Mouse (Mus musculus): ENCODE data around the gene Dusp18. TPM values are rescaled to one million over a fixed set of nuclear protein-coding genes. Genes with fewer than 3 reads are reported as not detected.

Dusp18 gene
- total and polyA plus RNA-seq, 3 experiments: 2.8 to 6.6 (median 4.8) TPM

DNA sequence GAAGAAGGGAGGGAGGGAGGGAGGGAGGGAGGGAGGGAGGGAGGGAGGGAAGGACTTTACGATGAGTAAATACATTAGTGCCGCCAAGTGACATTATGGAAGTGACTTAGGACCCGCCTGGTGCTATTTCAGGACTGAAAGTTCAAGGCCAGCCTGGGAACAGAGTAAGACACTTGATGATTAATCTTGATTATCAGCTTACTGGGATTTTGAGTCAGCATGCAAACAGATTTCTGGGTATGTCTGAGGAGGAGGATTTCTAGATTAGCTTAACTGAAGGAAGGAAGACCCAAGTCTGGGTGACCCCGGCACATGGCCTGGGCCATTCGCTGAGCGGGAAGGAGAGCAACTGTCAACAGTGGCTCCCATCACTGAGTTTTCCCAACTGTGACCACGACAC lies 25.4 kb downstream of the Dusp18 start:
- H3K79me2 ChIP-seq (replicated peaks; ENCODE audit: control insufficient read depth, extremely low read depth, insufficient read depth, poor library complexity, severe bottlenecking): no peaks in the 10 kb centered on the region
- peaks cover 43% of the 10 kb centered on the region for H3K27me3 ChIP-seq (replicated peaks)
- H3K36me3 ChIP-seq (replicated peaks in 1 of 2; ENCODE audit: control insufficient read depth in 1 of 2, insufficient read depth in 1 of 2, low read length in 1 of 2): no peaks in the 10 kb centered on the region
- no peak for DNase-seq (ENCODE audit: extremely low read depth)
- no peak overlapping the region for H3K4me3 ChIP-seq (replicated peaks in 1 of 3; ENCODE audit: low read depth in 2 of 3, low read length in 2 of 3, poor library complexity in 1 of 3)
- dilution Hi-C loops (cut with MboI; ENCODE audit: extremely low pct_ligation_motif_present, extremely low pct_unique_long_range_greater_than_20kb, low sequenced_read_pairs): no loop called here
- H3K4me1 ChIP-seq (ENCODE audit: control insufficient read depth in 1 of 2, insufficient read depth in 2 of 2): peaks cover 7 to 10% of the 10 kb centered on the region in 2 experiments; a peak in 3 of 4 replicates
- no peak overlapping the region for H3K27ac ChIP-seq (ENCODE audit: insufficient read depth, low read depth)
- TF ChIP-seq MAX (IDR thresholded peaks at IDR 0.05; ENCODE audit: low read length): no peak
- TF ChIP-seq NELFE (IDR thresholded peaks at IDR 0.05; ENCODE audit: low read depth, low read length): no peak
- TF ChIP-seq ETS1 (conservative IDR thresholded peaks at IDR 0.05; ENCODE audit: low read depth, low read length): no peak
- TF ChIP-seq MYC (IDR thresholded peaks at IDR 0.05; ENCODE audit: low read depth, low read length): no peak
- no peak for TF ChIP-seq IRF4 (IDR thresholded peaks at IDR 0.05; ENCODE audit: low read depth, low read length)
- in situ Hi-C loops (cut with MboI; ENCODE audit: low pct_ligation_motif_present, low pct_unique_long_range_greater_than_20kb, low sequenced_read_pairs): loop anchor here (25.0 kb wide), 1 partner anchor 383 kb away; the partner anchor contains the start of gene Smtn
- no peak overlapping the region for H3K4me2 ChIP-seq (ENCODE audit: insufficient read depth, low read depth, poor library complexity, severe bottlenecking)
- no peaks in the 10 kb centered on the region for H3K9me3 ChIP-seq (replicated peaks; ENCODE audit: low read length)
- H3K9ac ChIP-seq (ENCODE audit: insufficient read depth, low read depth): no peak overlapping the region

GRCm38 (mm10) chr11:3921281-3921850 lies 26.3 kb downstream of the Dusp18 start:
- dilution Hi-C loops (cut with MboI; ENCODE audit: extremely low pct_ligation_motif_present, extremely low pct_unique_long_range_greater_than_20kb, low sequenced_read_pairs) (no loop called here), in situ Hi-C loops (cut with MboI; ENCODE audit: low pct_ligation_motif_present, low pct_unique_long_range_greater_than_20kb, low sequenced_read_pairs) (loop anchor here (25.0 kb wide), 1 partner anchor 384 kb away; the partner anchor contains the start of gene Smtn)
- H3K27ac ChIP-seq (ENCODE audit: insufficient read depth, low read depth): no peak overlapping the region
- H3K79me2 ChIP-seq (replicated peaks; ENCODE audit: control insufficient read depth, extremely low read depth, insufficient read depth, poor library complexity, severe bottlenecking): no peaks in the 10 kb centered on the region
- H3K4me3 ChIP-seq (replicated peaks in 1 of 3; ENCODE audit: low read depth in 2 of 3, low read length in 2 of 3, poor library complexity in 1 of 3): no peak overlapping the region
- peak; percentile 46 for TF ChIP-seq SMC3 (IDR thresholded peaks at IDR 0.05; ENCODE audit: low read depth, low read length)
- TF ChIP-seq E2F4 (IDR thresholded peaks at IDR 0.05; ENCODE audit: insufficient replicate concordance, low read depth, low read length): no peak
- no peak for TF ChIP-seq PAX5 (IDR thresholded peaks at IDR 0.05; ENCODE audit: low read length)
- TF ChIP-seq JUN (IDR thresholded peaks at IDR 0.05; ENCODE audit: insufficient read depth, low read depth, low read length): no peak
- TF ChIP-seq ELF1 (IDR thresholded peaks at IDR 0.05; ENCODE audit: low read depth, low read length): no peak
- peak; percentile 57 for TF ChIP-seq RAD21 (IDR thresholded peaks at IDR 0.05; ENCODE audit: low read depth, low read length)
- TF ChIP-seq ZMIZ1 (IDR thresholded peaks at IDR 0.05; ENCODE audit: low read depth, low read length): no peak
- TF ChIP-seq CHD1 (IDR thresholded peaks at IDR 0.05; ENCODE audit: low read depth, low read length): no peak
- TF ChIP-seq MAFK (IDR thresholded peaks at IDR 0.05; ENCODE audit: insufficient replicate concordance, low read length): no peak
- peak; percentile 87 to 96 for TF ChIP-seq CTCF (conservative IDR thresholded peaks at IDR 0.05 in 1 of 2, IDR thresholded peaks at IDR 0.05 in 1 of 2; ENCODE audit: low read depth in 2 of 2, low read length in 2 of 2)
- no peak for TF ChIP-seq CHD2 (IDR thresholded peaks at IDR 0.05; ENCODE audit: low read length)
- TF ChIP-seq MYC (IDR thresholded peaks at IDR 0.05; ENCODE audit: low read depth, low read length): no peak
- TF ChIP-seq MEF2A (IDR thresholded peaks at IDR 0.05; ENCODE audit: borderline replicate concordance, low read depth, low read length): no peak
- no peak for TF ChIP-seq ZNF384 (IDR thresholded peaks at IDR 0.05; ENCODE audit: low read depth, low read length)
- TF ChIP-seq POLR2A (IDR thresholded peaks at IDR 0.05; ENCODE audit: low read depth, low read length): no peak
- H3K27me3 ChIP-seq (replicated peaks): peaks cover 48% of the 10 kb centered on the region
- peak; percentile 66 for DNase-seq (ENCODE audit: extremely low read depth)
- H3K9me3 ChIP-seq (replicated peaks; ENCODE audit: low read length): no peaks in the 10 kb centered on the region
- H3K4me2 ChIP-seq (ENCODE audit: insufficient read depth, low read depth, poor library complexity, severe bottlenecking): no peak overlapping the region
- H3K36me3 ChIP-seq (replicated peaks in 1 of 2; ENCODE audit: control insufficient read depth in 1 of 2, insufficient read depth in 1 of 2, low read length in 1 of 2): no peaks in the 10 kb centered on the region
- H3K9ac ChIP-seq (ENCODE audit: insufficient read depth, low read depth): no peak overlapping the region
- H3K4me1 ChIP-seq (ENCODE audit: control insufficient read depth in 1 of 2, insufficient read depth in 2 of 2): peaks cover 5 to 7% of the 10 kb centered on the region in 2 experiments; a peak in 3 of 4 replicates
